8 mouse cellular contexts compared by ENCODE assay signal in genomic region chr13:78210029-78210747, GRCm38 (mm10). TPM values are rescaled to one million over a fixed set of nuclear protein-coding genes. Genes with fewer than 3 reads are reported as not detected.
A peak's percentile ranks its signal among the peaks of the same experiment; 100 is the strongest.
DNase-seq lines count a peak whose midpoint lies in the region; ATAC-seq and TF ChIP-seq lines count a peak whose summit lies in the region.

No protein-coding gene starts in this region.

- peak; percentile 16; the same call in 1 of the 2 replicates for ATAC-seq in G1E (ENCODE audit: extremely low read depth, insufficient number of reproducible peaks, low FRiP score, poor library complexity, severe bottlenecking)
- no peak for ATAC-seq in heart, postnatal 0 days (ENCODE audit: insufficient read depth, low read depth)
- 0 out of 2 replicates have a peak, but pooled peaks have one; percentile 34 for ATAC-seq in liver, embryonic 11.5 days (replicated peaks; ENCODE audit: low FRiP score)

- H3K4me3 ChIP-seq in G1E (ENCODE audit: low read depth, low read length), result peak overlapping the region; percentile 57; the same call in 1 of the 2 replicates
- H3K4me3 ChIP-seq in heart, postnatal 0 days (ENCODE audit: low read depth, low read length), result peak overlapping the region; percentile 44
- H3K4me3 ChIP-seq in liver, embryonic 11.5 days (ENCODE audit: low read depth, low read length), result peak overlapping the region; percentile 33

- under 1% methylated on average over 38 of the region's 38 CpGs for WGBS in heart, postnatal 0 days
- WGBS in liver, embryonic 11.5 days, result 2% methylated on average over 38 of the region's 38 CpGs

- peaks cover 35% of the 10 kb centered on the region for H3K27me3 ChIP-seq in G1E (ENCODE audit: insufficient read depth, low read length)
- H3K27me3 ChIP-seq in heart, postnatal 0 days (ENCODE audit: control insufficient read depth, insufficient read depth, low read length), result peaks cover 70% of the 10 kb centered on the region
- peaks cover 79% of the 10 kb centered on the region for H3K27me3 ChIP-seq in liver, embryonic 11.5 days (replicated peaks; ENCODE audit: control insufficient read depth, insufficient read depth, low read length)

- no peaks in the 10 kb centered on the region for H3K36me3 ChIP-seq in G1E (replicated peaks)
- H3K36me3 ChIP-seq in heart, postnatal 0 days (replicated peaks; ENCODE audit: control insufficient read depth, insufficient read depth, low read length), result no peaks in the 10 kb centered on the region
- H3K36me3 ChIP-seq in liver, embryonic 11.5 days (ENCODE audit: control insufficient read depth, insufficient read depth, low read length), result no peaks in the 10 kb centered on the region

- no peak overlapping the region for H3K27ac ChIP-seq in heart, postnatal 0 days (ENCODE audit: low read depth)
- H3K27ac ChIP-seq in liver, embryonic 11.5 days (ENCODE audit: low read depth, low read length), result no peak overlapping the region

- no peak for TF ChIP-seq EP300 in heart, postnatal 0 days (IDR thresholded peaks at IDR 0.05; ENCODE audit: low read depth)

- H3K4me2 ChIP-seq in heart, postnatal 0 days (ENCODE audit: low read depth, low read length), result peak overlapping the region; percentile 72
- H3K4me2 ChIP-seq in liver, embryonic 11.5 days, result peak overlapping the region; percentile 59

- no peak for TF ChIP-seq CTCF in G1E (IDR thresholded peaks at IDR 0.05; ENCODE audit: low read depth, low read length)
- no peak for TF ChIP-seq CTCF in heart, postnatal 0 days (IDR thresholded peaks at IDR 0.05; ENCODE audit: low read depth)

- DNase-seq in heart, adult 18-20 months, result peak; percentile 22 to 53
- no peak for DNase-seq in heart, postnatal 36 days
- DNase-seq in G1E (ENCODE audit: low spot score), result no peak
- DNase-seq in cerebellum, postnatal 36 days, result peak; percentile 42 to 50
- no peak for DNase-seq in heart, postnatal 0 days (ENCODE audit: low spot score)
- no peak for DNase-seq in liver, embryonic 11.5 days (ENCODE audit: low spot score)
- peak; percentile 49 for DNase-seq in right cerebral cortex, postnatal 25 days
- DNase-seq in thymus, postnatal 25 days, result no peak

- no peaks in the 10 kb centered on the region for H3K9me3 ChIP-seq in G1E (replicated peaks)
- H3K9me3 ChIP-seq in heart, postnatal 0 days (replicated peaks; ENCODE audit: control insufficient read depth, low read length), result no peaks in the 10 kb centered on the region
- H3K9me3 ChIP-seq in liver, embryonic 11.5 days (ENCODE audit: control insufficient read depth, low read length), result no peaks in the 10 kb centered on the region

- intact Hi-C loops in heart, postnatal 36 days (cut with DNase I), result no loop called here

- H3K9ac ChIP-seq in heart, postnatal 0 days (replicated peaks; ENCODE audit: low read depth, low read length), result no peak overlapping the region
- no peak overlapping the region for H3K9ac ChIP-seq in liver, embryonic 11.5 days (ENCODE audit: low read depth, low read length)

- peaks cover 16% of the 10 kb centered on the region; the same call in 1 of the 2 replicates for H3K4me1 ChIP-seq in G1E (ENCODE audit: insufficient read depth, low read depth, low read length)
- H3K4me1 ChIP-seq in heart, postnatal 0 days (ENCODE audit: control insufficient read depth, insufficient read depth), result peaks cover 3% of the 10 kb centered on the region; the same call in 1 of the 2 replicates
- no peaks in the 10 kb centered on the region for H3K4me1 ChIP-seq in liver, embryonic 11.5 days (replicated peaks; ENCODE audit: control insufficient read depth, insufficient read depth, low read length)

RNA-seq across cellular contexts. Expression of gene Nr2f1, which starts 10.6 kb away (rescaled TPM):
- 1 to 10 TPM; 2.1 to 2.6 TPM for total RNA-seq in heart, adult 18-20 months (2021)
- total RNA-seq in heart, postnatal 36 days (2021), result 1 to 10 TPM; 3.8 to 4.1 TPM
- total RNA-seq in G1E (2014; fragmentation: Nextera tagmentation), result 0.83 TPM in 1 of 2 replicates, not detected in the other
- 0.05 TPM in 1 of 2 replicates, not detected in the other for total RNA-seq in G1E (2017)
- 0.05 and 0.12 TPM in 2 replicates for polyA plus RNA-seq in G1E (2012)
- 11.4 and 11.6 TPM in 2 replicates for total RNA-seq in heart, postnatal 0 days (2014; rRNA removed; ENCODE audit: low replicate concordance)
- polyA plus RNA-seq in heart, postnatal 0 days (2015; fragmentation: Nextera tagmentation; extraction: Ambion mirVana), result 2.0 and 2.3 TPM in 2 replicates
- 6.1 and 6.5 TPM in 2 replicates for polyA plus RNA-seq in liver, embryonic 11.5 days (2014; fragmentation: Nextera tagmentation; extraction: Ambion mirVana)

Comparison
In these comparisons a context has a peak if more than half of its experiments do, and no peak if none do; other contexts are left out.
1. DNase-seq: peak in heart, adult 18-20 months (2 of 2), cerebellum, postnatal 36 days (2 of 2) and right cerebral cortex, postnatal 25 days (single experiment); none in heart, postnatal 36 days (0 of 2), G1E (single experiment), heart, postnatal 0 days (single experiment), liver, embryonic 11.5 days (single experiment) and thymus, postnatal 25 days (single experiment).
2. Peak in every context shown above with its lines, with median percentiles within 50 percentile points of each other: H3K4me3 ChIP-seq.